Mouse (Mus musculus): ENCODE measurements at regions not wholly inside any gene's neighbourhood (a gene's known extent, or its start where the extent isn't known, plus 50 kb on each side); places are given as distances from the start of the nearest gene placed in this dataset.

DNA sequence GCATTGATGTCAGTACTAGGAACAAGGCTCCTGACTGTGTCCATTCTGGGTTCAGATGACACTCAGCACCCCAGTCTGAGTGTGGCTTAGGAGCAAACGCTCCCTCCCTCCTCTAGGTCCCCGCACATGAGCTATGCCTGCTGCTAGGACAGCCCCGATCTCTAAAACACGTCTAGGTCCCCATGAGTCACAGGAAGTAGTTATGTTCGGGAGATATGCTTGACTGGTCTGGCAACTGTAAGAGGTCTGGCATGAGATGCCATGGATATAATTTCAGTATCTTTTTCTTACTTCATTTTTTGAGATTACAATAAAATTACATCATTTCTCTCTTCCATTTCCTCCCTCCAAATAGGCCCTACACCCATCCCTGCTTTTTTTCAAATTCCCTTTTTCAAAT lies 792.1 kb downstream of the Kcnj2 start:
- no peak for ATAC-seq

DNA sequence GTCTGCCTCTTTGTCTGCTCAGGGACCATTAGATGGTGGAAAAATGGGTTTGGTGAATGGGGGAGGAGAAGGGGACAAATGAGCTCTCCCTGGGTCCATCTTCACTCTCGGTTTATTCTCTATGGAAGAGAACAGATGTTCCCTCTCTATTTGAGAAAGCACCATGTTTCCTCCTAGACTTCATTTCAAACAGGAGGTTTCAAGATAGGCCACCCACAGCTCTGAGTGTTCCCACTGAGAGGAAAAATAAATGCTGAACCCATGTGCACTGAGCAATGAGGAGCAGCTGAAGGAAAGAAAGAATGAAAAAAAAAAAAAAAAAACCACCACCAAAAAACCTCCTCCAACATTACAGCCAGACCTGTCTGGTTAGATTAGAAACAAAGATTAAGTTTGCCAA lies 799.2 kb downstream of the Kcnj2 start:
- no peak for ATAC-seq

DNA sequence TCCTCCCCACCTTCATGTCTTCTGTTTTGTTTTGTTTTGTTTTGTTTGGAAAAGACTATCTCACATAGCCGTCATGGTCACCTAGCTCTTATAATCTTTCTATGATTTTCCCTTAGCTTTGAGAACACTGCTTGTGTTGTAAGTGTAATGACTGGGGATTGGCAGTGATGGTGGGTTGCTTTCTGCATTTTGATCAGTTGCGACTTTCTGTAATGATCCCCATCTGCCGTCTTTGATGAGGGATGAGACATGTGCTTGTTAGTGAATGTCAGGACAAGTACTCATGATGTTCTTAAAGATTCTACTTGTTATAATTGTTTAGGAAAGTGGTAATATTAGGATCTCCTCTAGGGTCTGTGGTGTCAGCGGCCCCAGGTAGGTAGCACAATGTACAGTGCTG lies 809.4 kb downstream of the Kcnj2 start:
- no peak for ATAC-seq

DNA sequence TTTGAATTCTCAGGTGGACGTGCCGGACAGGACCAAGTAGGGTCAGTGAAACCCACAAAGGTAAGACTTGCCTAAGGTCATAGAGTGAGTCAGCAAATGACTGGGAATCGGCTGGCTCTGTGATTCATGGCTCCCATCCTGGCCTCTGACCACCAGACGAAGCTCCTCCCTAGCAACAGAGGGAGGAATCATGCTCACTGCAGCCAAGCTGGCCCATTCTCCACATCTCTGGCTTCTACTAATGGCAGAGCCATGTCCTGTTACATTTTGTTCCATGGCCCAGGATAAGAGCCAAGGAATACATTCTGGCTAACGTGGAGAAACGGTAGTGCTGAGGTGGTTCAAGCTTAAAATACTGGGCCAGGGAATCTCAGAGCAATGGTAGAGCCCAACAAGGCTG lies 814.2 kb downstream of the Kcnj2 start:
- ATAC-seq: no peak

DNA sequence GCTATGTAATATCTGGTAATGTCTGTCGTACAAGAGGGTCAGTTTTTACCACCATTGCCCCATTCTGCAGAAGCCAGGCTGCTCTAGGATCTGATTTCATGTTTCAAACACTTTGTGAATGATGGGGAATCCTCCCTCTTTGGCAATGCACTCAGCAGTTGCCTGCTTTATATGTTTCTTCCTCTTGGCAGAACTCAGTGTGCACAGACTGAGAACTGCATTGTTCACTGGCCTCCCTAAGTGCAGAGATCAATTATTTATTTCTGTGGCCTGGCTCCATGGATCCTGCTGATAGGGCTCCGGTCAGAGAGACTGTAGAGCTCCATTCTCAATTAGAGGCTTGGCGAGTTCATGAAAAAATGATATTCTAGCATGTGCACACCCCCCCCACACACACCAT lies 824.1 kb downstream of the Kcnj2 start:
- no peak for ATAC-seq

DNA sequence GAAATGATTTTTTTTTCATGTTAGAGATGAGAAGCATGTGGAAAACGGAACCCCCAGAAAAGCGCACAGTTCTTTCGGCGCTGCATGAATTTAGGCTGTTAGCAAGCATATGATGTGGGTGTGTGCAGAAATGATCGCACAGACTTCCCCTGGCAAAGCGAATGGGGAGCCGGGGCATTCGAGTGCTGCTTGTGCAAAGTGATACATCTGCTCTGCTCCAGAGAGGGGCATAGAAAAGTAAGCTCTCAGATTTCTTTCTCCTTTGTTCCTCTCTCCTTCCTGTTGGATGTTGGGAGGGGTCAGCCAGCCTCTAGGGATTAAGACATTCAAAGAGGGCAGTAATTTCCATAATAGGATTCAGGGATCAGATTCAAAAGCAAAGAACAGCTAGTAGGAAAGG lies 827.9 kb downstream of the Kcnj2 start:
- ATAC-seq: no peak

DNA sequence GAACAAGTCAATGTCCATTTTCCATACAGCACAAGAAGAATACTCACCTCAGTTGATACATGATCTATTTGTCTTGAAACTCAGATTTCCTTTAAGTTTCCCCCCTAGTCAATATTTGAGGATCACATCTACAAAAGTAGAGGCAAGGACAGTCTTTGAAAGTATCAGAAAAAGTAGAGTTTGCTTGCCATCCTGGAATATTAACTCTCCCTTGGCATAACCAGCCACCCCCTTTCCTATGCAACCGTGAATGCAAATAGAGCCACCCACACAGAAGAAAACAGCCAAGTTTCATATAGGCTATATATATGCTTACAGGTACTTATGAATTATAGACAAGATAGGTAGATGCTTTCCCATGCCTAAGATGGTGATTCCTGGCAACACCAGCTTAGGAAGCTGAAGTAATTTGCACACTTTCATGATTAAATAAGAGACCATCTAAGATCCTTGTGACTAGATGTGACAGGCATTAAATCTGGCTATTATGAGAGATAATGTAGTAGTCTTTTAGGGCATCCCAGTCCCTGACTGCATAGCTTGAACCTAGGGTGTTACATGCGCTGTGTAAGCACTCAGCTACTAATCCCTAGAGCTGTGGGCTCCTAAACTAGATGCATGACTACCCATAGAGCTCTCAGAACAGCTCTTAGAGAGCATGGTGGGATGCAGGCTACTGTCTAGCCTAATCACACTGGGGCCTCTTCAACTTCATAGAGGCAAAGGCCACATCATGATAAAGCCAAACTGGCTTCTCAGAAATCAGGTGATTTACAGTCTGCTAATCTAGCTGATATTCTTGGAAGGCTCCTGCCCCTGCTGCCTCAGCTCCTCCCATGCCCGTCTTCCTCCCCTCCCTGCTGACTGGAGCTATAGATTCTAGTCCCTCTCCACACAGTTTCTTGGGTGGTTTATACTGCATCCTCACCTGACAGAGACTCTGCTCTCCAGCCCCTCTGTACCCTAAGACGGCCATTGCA lies 829.5 kb downstream of the Kcnj2 start:
- ATAC-seq: no peak

DNA sequence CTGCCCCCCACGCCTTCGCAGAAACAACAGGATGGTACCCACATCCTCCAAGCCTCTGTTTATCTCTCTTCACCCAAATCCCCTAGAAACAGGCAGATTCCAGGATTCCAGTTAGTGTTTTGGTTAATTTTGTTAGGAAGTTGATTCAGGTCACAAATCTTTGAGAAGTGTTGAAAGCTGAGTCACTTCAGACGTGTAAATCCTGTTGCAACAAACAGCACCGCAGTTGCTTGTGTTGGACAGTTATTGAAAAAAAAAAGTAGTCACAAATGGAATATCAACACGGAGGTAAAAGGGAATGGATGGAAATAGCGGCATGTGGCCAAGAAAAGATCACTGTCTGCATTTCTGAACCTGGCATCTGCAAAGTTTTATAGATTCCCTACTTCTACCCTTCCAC lies 831.0 kb downstream of the Kcnj2 start:
- no peak for ATAC-seq

DNA sequence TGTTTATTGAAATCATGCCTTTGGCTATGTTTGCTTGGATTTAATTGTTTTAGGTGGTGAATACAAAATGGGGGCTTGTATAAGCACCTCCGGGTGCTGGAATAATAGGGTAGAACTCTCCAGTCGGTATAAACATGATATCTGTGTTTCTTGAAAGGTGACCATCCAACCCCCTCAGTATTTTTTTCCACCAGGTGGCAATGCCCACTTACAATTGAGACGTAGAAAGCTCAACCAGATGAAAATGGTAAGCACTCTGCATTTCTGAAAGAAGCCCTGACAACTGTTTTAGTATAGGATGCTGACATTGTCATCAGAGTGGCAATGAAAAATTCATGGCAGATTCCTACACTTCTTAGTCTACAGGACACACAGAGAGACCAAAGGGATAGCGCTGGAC lies 838.1 kb downstream of the Kcnj2 start:
- no peak for ATAC-seq

DNA sequence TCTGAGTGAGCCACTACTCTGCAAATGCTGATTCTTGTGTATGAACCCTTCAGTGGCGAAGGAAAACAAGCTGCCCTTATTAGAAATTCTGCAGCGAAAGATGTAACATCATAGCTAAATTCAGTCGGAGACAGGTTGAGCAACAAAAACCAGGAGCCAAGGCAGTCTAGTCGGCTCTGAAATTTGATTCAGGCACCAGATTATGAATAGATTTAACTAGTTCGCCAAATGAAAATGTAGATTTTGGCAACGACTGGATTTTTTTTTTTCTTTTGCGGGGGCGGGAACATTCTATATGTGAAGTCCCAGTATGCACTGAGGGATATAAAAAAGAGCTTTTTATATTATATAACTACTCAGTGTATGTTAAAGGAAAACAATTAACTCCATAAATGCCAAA lies 847.9 kb downstream of the Kcnj2 start:
- ATAC-seq: no peak

DNA sequence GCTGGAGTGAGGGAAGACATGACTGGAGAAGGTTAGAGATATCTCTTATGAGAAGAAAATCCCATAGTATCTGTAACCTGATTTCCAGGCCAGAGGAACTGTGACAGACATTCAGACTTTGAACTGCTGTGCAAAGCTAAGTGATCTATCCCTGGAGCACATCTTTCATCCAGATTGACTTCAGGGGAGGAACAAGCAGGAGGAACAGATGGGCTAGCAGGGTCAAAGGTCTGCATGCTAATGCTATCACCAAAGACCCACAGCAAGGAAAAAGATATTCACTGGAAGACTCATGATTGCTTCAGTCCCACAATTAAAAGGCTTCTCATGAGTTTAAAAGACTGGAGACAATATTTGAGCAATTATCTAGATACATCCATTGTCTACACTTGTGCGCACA lies 855.7 kb upstream of the Sox9 start:
- ATAC-seq: no peak

DNA sequence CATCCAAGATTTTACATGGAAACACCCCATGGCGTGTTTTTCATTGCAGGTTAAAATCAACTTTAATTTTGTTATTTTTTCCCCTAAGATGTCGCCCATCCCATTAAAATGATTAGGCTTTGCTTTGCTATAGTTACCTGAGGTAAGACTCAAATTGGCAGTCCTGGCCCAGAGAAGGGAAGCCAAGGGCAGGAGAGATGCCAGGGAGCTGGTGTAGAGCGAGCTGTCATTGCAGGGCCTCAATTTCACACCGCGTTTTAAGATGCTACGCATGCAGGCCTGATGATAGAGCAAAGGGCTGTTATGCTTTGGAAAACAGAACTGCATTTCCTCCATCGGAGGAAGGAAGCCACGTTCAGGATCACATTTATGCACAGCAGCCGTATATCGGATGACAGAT lies 852.7 kb upstream of the Sox9 start:
- ATAC-seq: no peak

DNA sequence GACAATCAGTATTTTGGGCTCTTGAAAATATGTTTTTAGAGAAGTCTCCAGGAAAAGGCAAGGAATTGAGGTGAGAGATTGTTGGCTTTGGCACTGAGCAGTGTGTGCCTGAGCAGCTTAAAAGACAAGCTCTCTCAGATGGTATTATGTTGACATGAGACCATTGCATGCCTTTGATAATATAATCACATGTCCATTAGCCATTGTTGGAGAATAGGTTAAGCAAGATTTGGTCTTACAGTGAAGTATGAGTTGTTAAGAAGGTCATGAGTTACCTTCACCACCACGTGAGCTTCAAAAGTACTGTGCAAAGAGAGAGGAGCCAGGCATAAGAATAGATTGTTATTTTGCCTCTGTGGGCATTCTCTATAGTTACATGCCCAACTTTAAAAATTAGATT lies 850.0 kb upstream of the Sox9 start:
- ATAC-seq: no peak

DNA sequence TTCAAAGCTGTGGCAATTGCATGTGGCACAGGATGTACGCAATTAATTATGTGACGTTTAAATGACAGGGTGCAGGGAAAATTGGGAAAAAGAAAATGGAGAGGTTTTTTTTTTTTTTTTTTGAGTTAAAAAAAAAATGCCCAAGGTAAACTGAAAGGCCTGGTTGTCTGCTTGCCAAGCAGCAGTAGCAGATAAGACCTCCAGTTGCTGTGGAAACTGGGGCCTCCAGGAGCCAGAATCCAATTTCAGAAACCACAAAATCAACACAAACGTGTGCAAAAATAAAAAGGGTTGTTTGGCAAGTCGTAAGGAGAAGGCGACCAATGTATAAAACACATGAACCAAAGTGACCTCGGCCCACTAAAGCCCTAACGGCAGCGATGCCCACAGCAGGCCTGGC lies 837.7 kb upstream of the Sox9 start:
- no peak for ATAC-seq

DNA sequence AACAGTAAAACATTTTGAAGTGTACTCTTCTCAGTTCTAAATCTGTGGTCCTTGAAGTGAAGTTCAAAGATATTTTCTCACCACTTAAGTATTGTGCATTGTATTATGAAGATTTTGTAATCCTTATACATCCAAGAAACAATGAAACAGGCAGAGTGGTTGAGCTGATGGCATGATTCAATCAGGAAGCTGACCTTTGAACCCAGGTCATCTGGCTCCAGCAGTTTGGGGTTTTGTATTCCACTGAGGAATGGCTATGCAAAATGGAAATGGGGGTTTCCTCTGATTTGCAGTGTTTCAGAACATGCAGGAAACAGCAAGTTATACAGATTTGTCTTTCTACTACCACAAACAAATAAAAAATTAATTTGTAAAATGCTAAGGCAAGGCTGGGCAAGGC lies 836.2 kb upstream of the Sox9 start:
- ATAC-seq: no peak

DNA sequence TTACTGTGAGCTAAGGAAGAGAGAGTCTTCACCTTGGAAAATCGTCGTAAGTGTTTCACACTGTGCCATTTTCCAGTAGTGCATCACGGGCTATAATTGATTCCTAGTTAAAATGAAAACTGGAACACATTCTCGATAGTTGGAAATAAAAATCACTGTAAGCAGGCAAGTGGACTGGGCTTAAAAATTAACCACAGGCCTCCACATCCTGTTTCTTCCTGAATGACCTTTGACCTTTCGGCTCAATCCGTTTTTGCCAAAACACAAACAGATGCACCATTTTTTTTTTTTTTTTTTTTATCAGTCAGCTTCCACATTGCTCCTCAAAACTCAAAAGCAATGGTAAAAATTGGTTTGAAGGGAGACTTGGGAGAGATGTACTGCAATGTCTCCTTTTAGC lies 834.4 kb upstream of the Sox9 start:
- ATAC-seq: no peak

DNA sequence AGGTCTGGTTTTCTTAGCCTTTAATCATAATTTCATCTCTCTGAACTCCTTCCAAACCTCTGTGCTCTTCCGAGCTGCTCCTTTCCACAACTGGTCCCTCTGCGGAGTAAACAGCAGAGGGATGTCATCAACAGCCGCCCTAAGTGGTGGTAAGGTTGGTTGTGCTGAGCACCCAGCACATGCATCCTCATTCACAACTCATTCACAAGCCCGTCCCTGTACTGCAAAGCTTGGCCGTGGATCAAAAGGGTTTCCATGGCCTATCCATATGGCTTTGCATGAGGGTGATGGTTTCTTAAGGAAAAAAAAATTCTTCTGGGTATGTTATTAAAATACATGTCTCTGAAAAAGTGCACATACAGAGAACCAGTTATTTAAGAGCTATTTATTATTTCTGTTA lies 828.6 kb upstream of the Sox9 start:
- no peak for ATAC-seq

DNA sequence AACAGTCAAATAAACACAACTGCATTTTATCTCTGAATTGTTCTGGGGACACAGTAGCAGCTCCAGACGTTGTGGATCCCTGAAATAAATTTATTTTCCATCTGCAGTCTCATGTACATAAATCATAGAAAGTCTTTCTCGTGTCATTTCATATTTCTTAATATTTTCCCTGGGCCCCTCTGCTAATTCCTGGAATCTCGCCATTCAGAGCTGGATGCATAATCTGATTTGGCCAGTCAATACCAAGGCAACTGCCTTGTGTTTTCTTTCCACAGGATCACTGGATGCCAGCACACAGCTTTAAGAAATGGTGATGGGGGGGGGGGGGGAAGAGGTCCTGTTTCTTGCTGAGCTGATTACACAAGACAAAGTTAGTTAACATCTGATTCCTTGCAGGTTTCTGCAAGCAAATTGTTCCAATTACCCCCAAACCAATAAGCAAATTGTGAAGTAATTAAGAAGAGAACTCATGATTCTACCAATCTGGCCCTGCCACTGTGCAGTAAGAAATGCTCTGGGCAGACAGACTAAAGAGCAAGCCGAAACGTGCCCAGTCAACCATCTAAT lies 824.2 kb upstream of the Sox9 start:
- no peak for ATAC-seq

DNA sequence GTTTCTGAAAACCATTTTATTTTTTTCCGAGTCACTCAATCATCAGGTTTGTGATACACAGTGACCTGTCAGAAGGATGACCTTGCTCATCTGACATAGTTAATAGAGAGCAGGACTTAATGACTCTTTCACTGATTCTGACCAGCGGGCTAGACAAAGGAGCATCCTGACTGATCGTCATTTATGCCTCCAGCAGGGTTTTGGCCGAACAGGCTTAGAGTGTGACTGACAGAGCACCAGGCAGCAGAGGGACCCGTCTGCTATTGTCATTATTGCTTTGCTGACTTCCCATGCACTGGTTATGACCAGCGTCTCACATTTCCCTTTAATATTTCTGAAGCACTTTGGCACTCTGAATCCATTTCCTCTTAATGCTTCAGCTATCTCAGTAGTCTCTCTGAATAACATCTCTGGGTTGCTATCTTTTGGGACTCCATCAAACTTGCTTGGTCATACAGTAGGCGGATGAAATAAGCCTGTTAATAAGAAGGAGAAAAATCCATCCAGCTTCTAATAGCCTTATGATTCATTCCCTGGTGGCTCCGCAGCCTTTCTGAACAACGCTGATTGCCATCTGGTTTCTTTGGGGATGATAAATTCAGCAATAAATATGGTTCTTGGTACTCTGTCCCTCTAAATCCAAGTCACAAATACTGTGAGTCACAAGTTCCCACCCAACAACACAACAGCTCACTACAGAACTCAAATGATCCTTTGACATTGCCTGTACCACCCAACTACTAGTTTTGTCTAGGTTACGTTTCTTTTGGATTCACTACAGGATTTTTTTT lies 820.8 kb upstream of the Sox9 start:
- ATAC-seq: no peak

DNA sequence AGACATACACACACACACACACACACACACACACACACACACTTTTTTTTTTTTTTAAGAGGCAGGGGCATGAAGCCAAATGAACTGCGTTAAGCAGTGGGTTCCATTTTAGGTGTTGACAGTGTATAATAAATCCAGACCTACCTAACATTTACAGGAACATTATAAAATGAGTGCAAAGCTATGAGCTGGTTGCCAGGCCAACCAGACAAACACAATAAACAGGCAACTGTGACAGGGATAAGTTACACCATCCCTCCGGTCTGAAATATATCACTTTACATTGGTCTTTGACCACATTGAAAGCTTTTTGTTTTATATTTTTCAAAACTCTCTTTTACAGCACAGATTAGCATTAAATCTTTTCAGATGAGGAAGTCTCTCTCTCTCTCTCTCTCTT lies 820.2 kb upstream of the Sox9 start:
- no peak for ATAC-seq

DNA sequence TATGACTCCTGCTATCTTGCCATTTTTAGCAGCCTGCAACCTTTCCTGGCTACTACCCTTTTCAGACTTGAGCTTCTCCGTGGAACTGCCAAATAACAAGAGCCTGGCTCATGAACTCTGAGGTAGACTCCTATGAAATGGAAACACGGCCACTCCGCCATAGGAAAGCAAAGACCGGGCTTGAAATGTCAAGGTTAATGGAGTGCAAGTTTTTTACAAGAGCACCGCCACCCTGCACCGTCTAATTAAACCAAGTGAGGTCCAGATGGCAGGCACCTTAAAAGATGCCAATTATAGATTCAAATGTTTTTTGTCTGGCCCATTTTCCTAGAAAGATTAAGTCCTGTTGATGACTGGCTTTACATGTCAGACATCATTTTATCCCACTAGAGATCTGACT lies 818.0 kb upstream of the Sox9 start:
- ATAC-seq: no peak

DNA sequence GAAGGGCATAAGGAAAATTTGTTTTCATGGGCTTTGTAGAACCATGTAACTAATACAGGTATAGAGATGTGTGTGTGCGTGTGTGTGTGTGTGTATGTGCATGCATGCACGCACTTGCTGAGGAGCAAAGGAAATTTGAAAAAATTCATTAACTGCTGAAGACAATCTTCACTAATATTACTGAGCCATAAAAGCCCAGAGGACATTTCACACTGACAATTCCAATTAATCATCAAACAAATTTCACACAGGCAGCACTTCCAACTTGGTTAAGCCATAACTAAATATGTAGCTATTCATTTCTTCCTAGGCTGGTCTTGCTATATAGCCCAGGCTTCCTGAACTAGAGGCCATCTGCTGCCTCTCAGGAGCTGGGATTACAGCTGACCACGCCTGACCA lies 815.6 kb upstream of the Sox9 start:
- no peak for ATAC-seq

DNA sequence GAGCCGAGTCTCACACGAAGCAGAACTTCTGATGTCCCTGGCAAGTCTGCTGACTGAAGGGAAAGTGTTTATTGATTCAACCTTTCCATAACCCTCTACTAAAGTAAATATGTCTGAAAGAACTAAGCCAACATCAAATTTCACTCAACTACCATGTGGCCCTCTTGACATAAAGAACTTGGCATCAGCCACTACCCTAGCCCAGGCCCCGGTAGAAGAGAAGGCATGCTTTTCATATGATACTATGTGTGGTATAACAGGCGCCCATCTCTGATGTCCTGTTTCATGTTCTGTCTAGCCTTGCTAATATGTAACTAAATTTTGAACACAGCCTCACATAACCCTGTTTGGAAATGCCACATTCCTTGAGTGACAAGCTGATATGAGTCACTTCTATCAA lies 811.0 kb upstream of the Sox9 start:
- no peak for ATAC-seq

DNA sequence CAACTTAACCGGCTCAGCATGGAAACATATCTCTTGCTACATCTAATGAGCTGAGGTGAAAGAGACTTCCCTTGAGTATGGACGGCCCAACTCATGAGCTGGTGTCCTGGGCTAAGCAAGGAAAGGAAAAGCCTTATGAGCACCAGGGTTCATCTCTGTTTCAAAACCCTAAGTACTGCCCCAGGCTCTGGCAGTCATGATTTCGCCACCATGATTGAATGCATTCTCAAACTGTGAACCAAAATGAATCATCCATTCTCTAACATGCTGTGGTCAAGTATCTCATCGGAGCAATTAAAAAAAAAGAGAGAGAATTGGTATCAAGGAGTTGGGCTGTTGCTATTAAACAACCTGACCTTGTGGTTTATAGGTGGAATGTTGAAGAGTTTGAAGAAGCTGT lies 803.4 kb upstream of the Sox9 start:
- no peak for ATAC-seq

Measured in inflammation-experienced regulatory T-cells, adult 6 months (primary cell).